Mouse (Mus musculus) megakaryocyte, adult 5-6 weeks (primary cell): ENCODE results near the gene H2-Oa. TPM values are rescaled to one million over a fixed set of nuclear protein-coding genes. Genes with fewer than 3 reads are reported as not detected.
"Not testable (repeated sequence)": the region's sequence is repeated elsewhere in the genome, so short reads cannot be mapped to it uniquely, and the experiment has no call there.

Source experiments
- ATAC-seq: 2 replicates; pipeline ENCODE4 v1.8.0; 2016; ENCODE audit warnings: mild to moderate bottlenecking, inconsistent platforms; ENCODE audit not compliant: poor library complexity, severe bottlenecking
- total RNA-seq, 2 experiments: library from RNA; stranded (forward) in 1 of 2; stranded (reverse) in 1 of 2; fragments of 153-499, 151-499 nt in 1 of 2; fragments of 221-1000, 200-1000 nt in 1 of 2; gene quantifications; 2 replicates each; pipeline versions ENCODE4 v1.2.3 to v1.2.4; 2015 to 2017

Gene H2-Oa
- total RNA-seq, 2 experiments from 2014 or later, result 3.7 to 10.8 TPM

DNA sequence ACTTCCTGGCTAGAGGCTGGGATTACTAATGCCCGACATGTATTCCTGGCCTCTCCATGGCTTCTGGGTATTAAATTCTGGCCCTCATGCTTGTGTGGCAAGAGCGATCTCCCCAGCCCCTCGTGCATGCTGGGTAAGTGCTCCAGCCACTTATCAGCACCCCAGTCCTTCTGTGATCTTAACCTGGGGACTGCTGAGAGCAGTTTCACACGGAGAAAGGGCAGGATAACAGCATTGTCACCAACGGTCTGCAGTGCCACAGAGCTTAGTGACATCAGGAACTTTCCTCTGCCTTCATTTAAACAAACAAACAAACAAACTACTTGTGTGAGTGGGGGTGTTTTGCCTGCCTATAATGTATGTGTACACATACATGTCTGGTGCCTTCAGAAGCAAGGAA, 48.1 kb downstream of the H2-Oa start:
- ATAC-seq, result no peak

DNA sequence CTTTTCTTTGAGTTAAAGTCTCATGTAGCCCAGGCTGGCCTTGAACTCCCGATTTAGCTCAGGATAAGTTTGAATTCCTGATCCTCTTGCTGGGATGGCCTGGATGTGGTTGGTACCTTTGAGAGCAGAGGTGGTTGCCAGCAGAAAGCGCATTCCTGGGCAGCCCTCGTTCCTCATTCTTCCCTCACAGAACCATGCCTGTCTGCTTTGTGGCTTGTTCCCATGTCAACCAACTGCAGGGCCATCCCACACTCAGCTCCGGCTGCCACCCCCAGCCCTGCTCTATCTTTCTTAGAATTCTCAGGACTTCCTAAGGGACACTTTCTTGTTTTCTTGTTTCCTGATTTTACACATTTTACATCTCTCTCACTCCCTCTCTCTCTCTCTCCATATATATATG, 49.3 kb downstream of the H2-Oa start:
- no peak for ATAC-seq

DNA sequence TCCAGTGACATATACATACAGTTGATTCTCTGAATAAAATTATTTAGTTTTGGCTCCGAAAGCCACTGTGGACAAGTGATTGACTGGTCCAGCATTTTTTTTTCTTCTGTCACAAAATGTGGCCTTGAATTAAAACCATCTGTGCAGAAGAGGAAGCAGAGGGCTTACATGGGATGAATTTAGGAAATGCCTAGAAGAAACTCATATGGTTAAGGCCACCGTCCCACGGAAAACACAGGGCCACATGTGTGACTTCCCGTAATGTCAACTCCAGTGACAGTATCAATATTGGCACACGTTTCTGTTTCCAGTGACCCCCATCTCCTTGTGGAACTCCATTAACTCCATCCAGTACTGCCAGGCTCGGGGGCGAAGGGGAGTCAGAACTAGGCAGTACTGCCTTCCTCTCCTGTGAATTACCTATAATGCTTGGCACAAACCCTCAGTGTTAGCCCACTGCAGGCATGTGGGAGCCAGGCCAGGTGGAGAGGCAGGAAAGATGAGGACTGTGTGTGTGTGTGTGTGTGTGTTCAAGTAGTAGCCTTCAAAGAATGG, 50.4 kb downstream of the H2-Oa start:
- peak; percentile 38 for ATAC-seq

DNA sequence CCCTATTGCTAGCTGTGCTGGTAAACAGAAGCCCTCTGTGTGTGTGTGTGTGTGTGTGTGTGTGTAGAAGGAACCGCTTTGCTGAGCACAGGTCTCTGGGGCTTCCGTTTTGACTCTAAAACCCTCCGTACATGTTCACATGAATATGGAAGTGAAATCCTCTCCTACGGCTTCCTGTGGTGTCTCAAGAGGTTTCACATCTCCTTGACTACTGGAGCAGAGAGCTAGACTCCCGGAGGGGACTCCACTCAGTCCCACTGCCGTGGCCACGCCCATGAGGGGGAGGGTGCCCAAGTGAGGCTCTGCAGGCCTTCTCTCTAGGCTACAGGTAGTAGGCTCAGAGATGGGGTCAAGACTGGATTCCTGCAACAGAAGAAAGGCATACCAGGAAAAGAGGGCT, 50.9 kb downstream of the H2-Oa start, which contains the start of gene H2-DMb2:
TSS of gene H2-DMb2 (plus strand) at position 275 of the 400 bp plus-strand sequence.
- peak; percentile 83 for ATAC-seq

DNA sequence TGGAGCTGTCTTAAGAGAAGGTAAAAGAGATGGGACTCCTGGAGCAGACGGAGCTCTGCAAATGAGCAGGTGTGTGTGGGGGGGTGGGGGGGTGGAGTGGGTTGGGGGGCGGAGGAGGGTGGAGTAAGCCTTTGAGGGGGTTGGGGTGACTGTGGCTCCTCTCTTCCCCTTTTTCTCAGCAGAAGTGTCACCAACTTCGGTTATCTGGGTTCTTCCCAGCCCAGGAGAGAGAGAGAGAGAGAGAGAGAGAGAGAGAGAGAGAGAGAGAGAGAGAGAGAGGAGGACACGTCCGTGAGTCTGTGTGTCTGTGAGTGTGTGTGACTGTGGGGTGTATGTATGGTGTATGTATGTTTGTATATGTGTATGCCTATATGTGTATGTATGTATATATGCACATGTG, 51.3 kb downstream of the H2-Oa start:
- ATAC-seq, result no peak

DNA sequence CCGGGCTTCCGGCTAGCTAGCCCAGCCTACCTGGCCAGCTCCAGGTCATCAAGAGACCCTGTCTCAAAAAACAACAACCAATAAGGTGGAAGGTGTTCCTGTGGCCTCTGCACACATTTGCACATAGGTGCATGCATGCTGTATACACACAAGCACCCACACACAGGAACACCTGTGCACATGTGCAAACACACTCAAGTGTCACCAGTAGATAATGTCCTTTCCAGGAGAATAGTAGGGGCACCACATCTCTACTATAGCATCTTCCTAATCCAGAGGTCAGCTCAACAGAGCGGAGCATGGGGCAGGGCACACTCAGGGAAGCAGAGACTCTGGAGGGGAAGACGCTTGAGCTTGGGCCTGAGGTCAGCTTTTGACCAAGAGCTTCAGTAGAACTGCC, 52.1 kb downstream of the H2-Oa start:
- not testable (repeated sequence) for ATAC-seq

Other genes starting within 250 kb of the H2-Oa start
Only the 30 nearest of the 32 such genes appear.
- gene Gm7029, start 218.5 kb upstream of the H2-Oa start, total RNA-seq (2015), result not detected in 2 replicates
- not detected in 2 replicates for gene Gm7029, start 218.5 kb upstream of the H2-Oa start, total RNA-seq (2017)
- 9.0 and 12.9 TPM in 2 replicates for gene Kifc1, start 201.7 kb upstream of the H2-Oa start, total RNA-seq (2015)
- gene Kifc1, start 201.7 kb upstream of the H2-Oa start, total RNA-seq (2017), result 40.1 and 41.3 TPM in 2 replicates
- gene Platr17, start 187.2 kb upstream of the H2-Oa start, total RNA-seq (2015), result 4.9 and 9.8 TPM in 2 replicates
- 2.6 and 5.9 TPM in 2 replicates for gene Platr17, start 187.2 kb upstream of the H2-Oa start, total RNA-seq (2017)
- 42.1 and 49.7 TPM in 2 replicates for gene Daxx, start 182.9 kb upstream of the H2-Oa start, total RNA-seq (2015)
- 39.3 and 63.3 TPM in 2 replicates for gene Daxx, start 182.9 kb upstream of the H2-Oa start, total RNA-seq (2017)
- gene Tapbp, start 176.4 kb upstream of the H2-Oa start, total RNA-seq (2015), result 99.7 and 105 TPM in 2 replicates
- 88.9 and 93.3 TPM in 2 replicates for gene Tapbp, start 176.4 kb upstream of the H2-Oa start, total RNA-seq (2017)
- gene Zbtb22, start 176.4 kb upstream of the H2-Oa start, total RNA-seq (2015), result 13.7 and 14.0 TPM in 2 replicates
- 22.0 and 25.8 TPM in 2 replicates for gene Zbtb22, start 176.4 kb upstream of the H2-Oa start, total RNA-seq (2017)
- 33.6 and 38.2 TPM in 2 replicates for gene Rgl2, start 162.8 kb upstream of the H2-Oa start, total RNA-seq (2015)
- 51.8 and 58.3 TPM in 2 replicates for gene Rgl2, start 162.8 kb upstream of the H2-Oa start, total RNA-seq (2017)
- 84.1 and 88.3 TPM in 2 replicates for gene Pfdn6, start 152.0 kb upstream of the H2-Oa start, total RNA-seq (2015)
- 148 and 161 TPM in 2 replicates for gene Pfdn6, start 152.0 kb upstream of the H2-Oa start, total RNA-seq (2017)
- 12.2 and 12.4 TPM in 2 replicates for gene Wdr46, start 151.7 kb upstream of the H2-Oa start, total RNA-seq (2015)
- 21.6 and 23.7 TPM in 2 replicates for gene Wdr46, start 151.7 kb upstream of the H2-Oa start, total RNA-seq (2017)
- 3.5 and 4.0 TPM in 2 replicates for gene B3galt4, start 140.9 kb upstream of the H2-Oa start, total RNA-seq (2015)
- gene B3galt4, start 140.9 kb upstream of the H2-Oa start, total RNA-seq (2017), result 4.9 and 5.7 TPM in 2 replicates
- 15.7 and 17.7 TPM in 2 replicates for gene Vps52, start 136.5 kb upstream of the H2-Oa start, total RNA-seq (2015)
- gene Vps52, start 136.5 kb upstream of the H2-Oa start, total RNA-seq (2017), result 11.6 and 22.8 TPM in 2 replicates
- 2,016 and 2,115 TPM in 2 replicates for gene Rps18, start 136.3 kb upstream of the H2-Oa start, total RNA-seq (2015)
- 724 and 801 TPM in 2 replicates for gene Rps18, start 136.3 kb upstream of the H2-Oa start, total RNA-seq (2017)
- gene H2-K1, start 92.0 kb upstream of the H2-Oa start, total RNA-seq (2015), result 868 and 887 TPM in 2 replicates
- gene H2-K1, start 92.0 kb upstream of the H2-Oa start, total RNA-seq (2017), result 668 and 686 TPM in 2 replicates
- 5.3 and 6.7 TPM in 2 replicates for gene Ring1, start 67.7 kb upstream of the H2-Oa start, total RNA-seq (2015)
- 7.9 and 9.6 TPM in 2 replicates for gene Ring1, start 67.7 kb upstream of the H2-Oa start, total RNA-seq (2017)
- gene H2-Ke6, start 64.3 kb upstream of the H2-Oa start, total RNA-seq (2015), result 67.7 and 84.3 TPM in 2 replicates
- 34.6 and 35.5 TPM in 2 replicates for gene H2-Ke6, start 64.3 kb upstream of the H2-Oa start, total RNA-seq (2017)
- 5.4 and 6.4 TPM in 2 replicates for gene Slc39a7, start 60.7 kb upstream of the H2-Oa start, total RNA-seq (2015)
- gene Slc39a7, start 60.7 kb upstream of the H2-Oa start, total RNA-seq (2017), result 72.5 and 83.1 TPM in 2 replicates
- gene Rxrb, start 60.5 kb upstream of the H2-Oa start, total RNA-seq (2015), result 19.6 and 23.4 TPM in 2 replicates
- gene Rxrb, start 60.5 kb upstream of the H2-Oa start, total RNA-seq (2017), result 23.7 and 27.2 TPM in 2 replicates
- gene Col11a2, start 52.9 kb upstream of the H2-Oa start, total RNA-seq (2015), result 0.36 and 0.87 TPM in 2 replicates
- gene Col11a2, start 52.9 kb upstream of the H2-Oa start, total RNA-seq (2017), result 1.2 and 1.5 TPM in 2 replicates
- 172 and 189 TPM in 2 replicates for gene H2-DMa, start 27.2 kb downstream of the H2-Oa start, total RNA-seq (2015)
- 145 and 152 TPM in 2 replicates for gene H2-DMa, start 27.2 kb downstream of the H2-Oa start, total RNA-seq (2017)
- gene Brd2, start 30.3 kb downstream of the H2-Oa start, total RNA-seq (2015), result 287 and 312 TPM in 2 replicates
- gene Brd2, start 30.3 kb downstream of the H2-Oa start, total RNA-seq (2017), result 286 and 353 TPM in 2 replicates
- gene H2-DMb2, start 51.0 kb downstream of the H2-Oa start, total RNA-seq (2015), result 8.9 and 9.6 TPM in 2 replicates
- gene H2-DMb2, start 51.0 kb downstream of the H2-Oa start, total RNA-seq (2017), result 12.4 and 18.3 TPM in 2 replicates
- gene H2-DMb1, start 60.7 kb downstream of the H2-Oa start, total RNA-seq (2015), result 105 and 109 TPM in 2 replicates
- gene H2-DMb1, start 60.7 kb downstream of the H2-Oa start, total RNA-seq (2017), result 110 and 132 TPM in 2 replicates
- 43.4 and 46.2 TPM in 2 replicates for gene Tap1, start 95.2 kb downstream of the H2-Oa start, total RNA-seq (2015)
- gene Tap1, start 95.2 kb downstream of the H2-Oa start, total RNA-seq (2017), result 96.5 and 101 TPM in 2 replicates
- gene Psmb9, start 95.4 kb downstream of the H2-Oa start, total RNA-seq (2015), result 142 and 149 TPM in 2 replicates
- gene Psmb9, start 95.4 kb downstream of the H2-Oa start, total RNA-seq (2017), result 78.7 and 125 TPM in 2 replicates
- gene Psmb8, start 105.4 kb downstream of the H2-Oa start, total RNA-seq (2015), result 230 and 263 TPM in 2 replicates
- gene Psmb8, start 105.4 kb downstream of the H2-Oa start, total RNA-seq (2017), result 339 and 455 TPM in 2 replicates
- gene Tap2, start 111.2 kb downstream of the H2-Oa start, total RNA-seq (2015), result 6.4 and 7.1 TPM in 2 replicates
- gene Tap2, start 111.2 kb downstream of the H2-Oa start, total RNA-seq (2017), result 34.2 and 35.9 TPM in 2 replicates
- 4.2 and 4.7 TPM in 2 replicates for gene H2-Ob, start 146.6 kb downstream of the H2-Oa start, total RNA-seq (2015)
- 2.4 and 2.5 TPM in 2 replicates for gene H2-Ob, start 146.6 kb downstream of the H2-Oa start, total RNA-seq (2017)
- 145 and 162 TPM in 2 replicates for gene H2-Ab1, start 165.3 kb downstream of the H2-Oa start, total RNA-seq (2015)
- gene H2-Ab1, start 165.3 kb downstream of the H2-Oa start, total RNA-seq (2017), result 136 and 181 TPM in 2 replicates
- gene H2-Aa, start 195.5 kb downstream of the H2-Oa start, total RNA-seq (2015), result 193 and 213 TPM in 2 replicates
- 91.8 and 109 TPM in 2 replicates for gene H2-Aa, start 195.5 kb downstream of the H2-Oa start, total RNA-seq (2017)
- gene H2-Eb1, start 213.5 kb downstream of the H2-Oa start, total RNA-seq (2015), result 35.4 and 38.0 TPM in 2 replicates
- 72.9 and 114 TPM in 2 replicates for gene H2-Eb1, start 213.5 kb downstream of the H2-Oa start, total RNA-seq (2017)